Mouse (Mus musculus): ENCODE results near the gene Cyp2u1.

- TF ChIP-seq CTCF (IDR thresholded peaks at IDR 0.05; ENCODE audit: control insufficient read depth, insufficient read depth, insufficient read length) (no peak), USF1 (IDR thresholded peaks at IDR 0.05; ENCODE audit: low read depth) (no peak), CEBPB (IDR thresholded peaks at IDR 0.05; ENCODE audit: low read depth) (no peak), MAX (IDR thresholded peaks at IDR 0.05) (no peak), MYOG (IDR thresholded peaks at IDR 0.05; ENCODE audit: control insufficient read depth, extremely low read depth, insufficient read length) (no peak), MYOD1 (IDR thresholded peaks at IDR 0.05; ENCODE audit: control insufficient read depth, insufficient read length, low read depth) (no peak), FOSL1 (IDR thresholded peaks at IDR 0.05; ENCODE audit: insufficient read depth, low read length, poor library complexity, severe bottlenecking) (no peak)
Observed at GRCm38 (mm10) chr3:131251601-131252000, 51.4 kb downstream of the Cyp2u1 start.
